Mouse (Mus musculus) naive thymus-derived CD4-positive, alpha-beta T cell, adult 2 months (primary cell): ENCODE measurements around the gene Trmt2a.
"Not testable (repeated sequence)": the region's sequence is repeated elsewhere in the genome, so short reads cannot be mapped to it uniquely, and the experiment has no call there.

Source experiments
- DNase-seq: peaks from one replicate; pipeline ENCODE4 v3.0.0-alpha.2; 2011; ENCODE audit warnings: low read depth

Trmt2a gene

DNA sequence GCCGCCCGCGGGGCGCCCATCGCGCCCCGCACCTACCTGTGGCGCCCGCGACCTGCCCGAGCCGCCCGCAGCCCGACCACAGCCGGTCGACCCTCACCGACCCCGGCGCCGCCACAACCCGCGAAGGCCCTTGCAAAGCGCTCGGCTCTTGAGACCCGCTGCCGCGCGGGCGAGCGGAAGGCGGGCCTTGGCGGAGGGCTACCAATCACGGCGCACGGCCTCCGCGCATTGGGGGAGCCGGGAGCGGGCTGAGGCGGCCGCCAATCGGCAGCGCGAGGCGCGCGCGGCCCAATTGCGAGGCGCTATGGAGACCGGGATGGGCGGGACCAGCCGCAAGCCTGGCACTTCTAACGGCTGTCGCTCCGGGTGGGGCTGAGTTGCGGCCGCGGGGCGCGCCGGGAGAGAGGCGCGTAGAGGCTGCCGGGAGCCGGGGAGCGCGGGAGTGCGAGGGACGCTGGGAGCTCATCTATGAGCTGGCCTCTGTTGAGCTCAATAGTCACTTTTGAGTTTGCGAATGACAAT is 40.6 kb downstream of the Trmt2a start, which contains the start of gene Dgcr8:
TSS of gene Dgcr8 (minus strand) at position 180 of the 522 bp plus-strand sequence.
- DNase-seq: peak; percentile 97

GRCm38 (mm10) chr16:18289614-18290013 is 41.1 kb downstream of the Trmt2a start:
- not testable (repeated sequence) for DNase-seq
